Mouse (Mus musculus): ENCODE measurements around the gene Gm11060. TPM values are rescaled to one million over a fixed set of nuclear protein-coding genes. Genes with fewer than 3 reads are reported as not detected.
A peak's percentile ranks its signal among the peaks of the same experiment; 100 is the strongest.

Gene Gm11060
- polyA plus RNA-seq, 1 experiment from 2014 or later, result not detected

DNA sequence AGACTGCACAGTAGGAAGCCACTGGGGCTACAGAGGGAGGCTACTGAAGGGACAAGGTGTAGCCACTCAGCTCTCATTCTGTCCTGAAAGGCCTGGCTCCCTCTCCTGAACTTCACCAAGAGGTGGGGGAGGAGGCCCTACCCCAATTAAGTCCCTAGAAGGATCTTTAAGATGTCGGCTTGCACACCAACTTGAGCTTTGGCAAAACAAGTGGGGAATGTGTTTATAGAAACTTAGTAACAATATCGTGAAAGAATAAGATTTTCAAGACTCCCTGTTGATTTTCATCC is 39.9 kb downstream of the Gm11060 start:
- Histone ChIP-seq H3K27ac (ENCODE audit: low read length) (no peak overlapping the region), H3K9ac (ENCODE audit: low read depth, low read length) (no peak overlapping the region), H3K4me2 (ENCODE audit: low read depth, low read length) (no peak overlapping the region), H3K27me3 (replicated peaks; ENCODE audit: control insufficient read depth, insufficient read depth, low read length) (peaks cover 85% of the 10 kb centered on the region), H3K9me3 (ENCODE audit: control insufficient read depth, low read length) (no peaks in the 10 kb centered on the region), H3K4me1 (ENCODE audit: control insufficient read depth, insufficient read depth, low read length) (peaks cover 11% of the 10 kb centered on the region), H3K36me3 (ENCODE audit: control insufficient read depth, insufficient read depth, low read length) (no peaks in the 10 kb centered on the region), H3K4me3 (ENCODE audit: low read length) (no peak overlapping the region)
- no peak for ATAC-seq
- WGBS, result 15% methylated on average over 2 of the region's 2 CpGs

DNA sequence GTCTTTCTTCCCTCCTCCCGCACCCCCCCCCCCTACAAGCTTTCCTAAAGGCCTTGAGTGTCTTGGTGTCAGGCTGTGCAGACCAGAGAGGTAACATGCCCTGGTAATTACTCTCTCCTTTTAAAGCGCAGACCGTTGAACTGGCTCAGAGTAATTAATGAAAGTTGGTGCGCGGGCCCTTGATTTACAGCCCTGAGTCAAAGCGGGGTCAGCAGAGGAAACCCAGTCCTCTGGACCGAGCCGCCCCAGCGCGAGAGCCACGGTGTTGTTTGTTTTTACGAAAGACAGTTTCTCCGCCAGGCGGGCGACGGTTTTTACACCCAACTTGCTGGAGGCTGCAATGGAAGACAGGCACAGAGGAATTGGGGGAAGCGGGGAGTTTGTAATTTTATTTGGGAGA is 40.5 kb downstream of the Gm11060 start:
- H3K9ac ChIP-seq (ENCODE audit: low read depth, low read length), result no peak overlapping the region
- peaks cover 6% of the 10 kb centered on the region for H3K4me1 ChIP-seq (ENCODE audit: control insufficient read depth, insufficient read depth, low read length)
- H3K36me3 ChIP-seq (ENCODE audit: control insufficient read depth, insufficient read depth, low read length), result no peaks in the 10 kb centered on the region
- WGBS, result 3% methylated on average over 17 of the region's 17 CpGs
- H3K27me3 ChIP-seq (replicated peaks; ENCODE audit: control insufficient read depth, insufficient read depth, low read length), result peaks cover 85% of the 10 kb centered on the region
- no peak for ATAC-seq
- no peak overlapping the region for H3K4me2 ChIP-seq (ENCODE audit: low read depth, low read length)
- no peak overlapping the region for H3K4me3 ChIP-seq (ENCODE audit: low read length)
- no peaks in the 10 kb centered on the region for H3K9me3 ChIP-seq (ENCODE audit: control insufficient read depth, low read length)
- no peak overlapping the region for H3K27ac ChIP-seq (ENCODE audit: low read length)

DNA sequence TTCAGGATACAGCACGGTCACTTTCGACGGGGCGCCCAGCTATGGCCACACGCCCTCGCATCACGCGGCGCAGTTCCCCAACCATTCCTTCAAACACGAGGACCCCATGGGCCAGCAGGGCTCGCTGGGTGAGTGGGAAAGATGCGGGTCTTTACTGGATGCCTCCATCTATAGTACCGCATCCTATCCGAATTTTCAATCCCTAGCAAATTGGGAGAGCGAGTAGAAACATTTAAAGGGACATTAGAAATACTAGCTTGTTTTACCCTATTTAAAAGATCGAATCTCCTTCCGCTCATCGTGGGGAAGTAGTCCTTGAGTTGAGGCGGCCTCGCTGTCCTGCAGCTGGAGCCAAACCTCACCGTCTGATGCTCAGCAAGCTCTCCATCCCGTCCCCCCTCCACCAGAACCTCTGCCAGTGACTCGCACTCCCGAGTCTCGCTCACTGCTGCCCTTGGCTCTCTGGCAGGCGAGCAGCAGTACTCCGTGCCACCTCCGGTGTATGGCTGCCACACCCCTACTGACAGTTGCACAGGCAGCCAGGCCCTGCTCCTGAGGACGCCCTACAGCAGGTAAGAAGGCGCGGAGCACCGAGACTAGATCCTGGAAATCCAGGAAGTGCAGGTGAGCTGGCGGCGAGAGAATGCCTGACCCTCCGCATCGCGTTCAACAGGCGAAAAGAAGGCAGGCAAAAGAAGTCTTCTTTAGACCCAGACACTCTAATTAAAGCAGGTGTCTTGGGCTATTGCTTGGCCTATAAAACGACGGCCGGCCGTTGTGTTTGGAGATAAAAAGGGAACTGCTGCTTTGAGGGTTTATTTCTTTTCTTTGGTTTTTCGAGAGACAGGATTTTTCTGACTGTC is 41.3 kb downstream of the Gm11060 start:
- Histone ChIP-seq H3K4me1 (ENCODE audit: control insufficient read depth, insufficient read depth, low read length) (no peaks in the 10 kb centered on the region; the same call in 1 of the 2 replicates), H3K27ac (ENCODE audit: low read length) (no peak overlapping the region), H3K9ac (ENCODE audit: low read depth, low read length) (no peak overlapping the region), H3K36me3 (ENCODE audit: control insufficient read depth, insufficient read depth, low read length) (no peaks in the 10 kb centered on the region), H3K4me3 (ENCODE audit: low read length) (0 out of 2 replicates have a peak overlapping the region, but pooled peaks have one; percentile 4), H3K4me2 (ENCODE audit: low read depth, low read length) (0 out of 2 replicates have a peak overlapping the region, but pooled peaks have one; percentile 7), H3K27me3 (replicated peaks; ENCODE audit: control insufficient read depth, insufficient read depth, low read length) (peaks cover 80% of the 10 kb centered on the region), H3K9me3 (ENCODE audit: control insufficient read depth, low read length) (no peaks in the 10 kb centered on the region)
- peak; percentile 54; the same call in 1 of the 2 replicates for ATAC-seq
- WGBS, result 6% methylated on average over 43 of the region's 43 CpGs

DNA sequence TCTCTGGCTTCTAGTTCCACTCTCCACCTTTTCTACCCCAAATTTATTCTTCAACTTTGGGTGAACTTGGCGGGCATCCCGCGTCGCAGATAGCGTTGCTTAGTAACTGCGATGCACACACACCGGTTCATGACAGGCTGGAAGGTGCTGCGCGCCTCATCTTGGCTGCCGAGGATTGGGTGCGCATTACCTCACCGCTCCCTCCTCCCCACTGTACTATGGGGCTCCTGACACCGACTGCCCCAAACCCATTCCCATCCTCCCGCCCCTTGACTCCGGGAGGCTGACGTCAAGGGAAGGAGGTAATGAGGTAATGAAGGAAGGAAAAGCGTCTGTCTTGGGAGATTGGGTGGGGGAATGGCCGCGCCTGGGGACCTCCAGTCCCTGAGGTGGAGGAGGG is 42.5 kb downstream of the Gm11060 start:
- Histone ChIP-seq H3K36me3 (ENCODE audit: control insufficient read depth, insufficient read depth, low read length) (no peaks in the 10 kb centered on the region), H3K9me3 (ENCODE audit: control insufficient read depth, low read length) (no peaks in the 10 kb centered on the region), H3K9ac (ENCODE audit: low read depth, low read length) (no peak overlapping the region), H3K4me2 (ENCODE audit: low read depth, low read length) (no peak overlapping the region), H3K27me3 (replicated peaks; ENCODE audit: control insufficient read depth, insufficient read depth, low read length) (peaks cover 70% of the 10 kb centered on the region), H3K27ac (ENCODE audit: low read length) (no peak overlapping the region), H3K4me3 (ENCODE audit: low read length) (no peak overlapping the region), H3K4me1 (ENCODE audit: control insufficient read depth, insufficient read depth, low read length) (no peaks in the 10 kb centered on the region)
- WGBS, result 2% methylated on average over 19 of the region's 19 CpGs
- ATAC-seq, result peak; percentile 74

DNA sequence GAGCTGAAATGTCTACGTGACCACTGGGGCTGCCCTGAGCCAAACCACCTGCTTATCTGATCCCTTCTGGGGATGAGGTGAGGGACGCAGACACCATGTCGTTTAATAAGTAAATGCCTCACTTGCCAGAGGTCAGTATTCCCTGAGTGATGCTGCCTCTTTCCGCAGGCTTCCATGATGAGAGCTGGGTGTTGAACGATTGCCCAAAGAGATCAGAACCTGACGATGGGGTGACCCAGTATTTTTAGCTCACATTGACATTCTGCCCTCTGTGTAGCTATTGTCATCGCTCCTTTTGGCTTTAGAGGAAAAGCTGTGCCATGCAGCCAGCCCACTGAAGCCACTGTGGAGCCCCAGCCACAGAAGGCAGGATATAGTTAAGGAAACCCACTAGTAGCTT is 47.7 kb downstream of the Gm11060 start:
- H3K4me3 ChIP-seq (ENCODE audit: low read length), result no peak overlapping the region
- H3K9me3 ChIP-seq (ENCODE audit: control insufficient read depth, low read length), result no peaks in the 10 kb centered on the region
- ATAC-seq, result no peak
- H3K36me3 ChIP-seq (ENCODE audit: control insufficient read depth, insufficient read depth, low read length), result no peaks in the 10 kb centered on the region
- 64% methylated on average over 7 of the region's 7 CpGs for WGBS
- no peaks in the 10 kb centered on the region; the same call in 1 of the 2 replicates for H3K4me1 ChIP-seq (ENCODE audit: control insufficient read depth, insufficient read depth, low read length)
- no peak overlapping the region for H3K9ac ChIP-seq (ENCODE audit: low read depth, low read length)
- no peak overlapping the region for H3K27ac ChIP-seq (ENCODE audit: low read length)
- no peak overlapping the region for H3K4me2 ChIP-seq (ENCODE audit: low read depth, low read length)
- peaks cover 31% of the 10 kb centered on the region for H3K27me3 ChIP-seq (replicated peaks; ENCODE audit: control insufficient read depth, insufficient read depth, low read length)

DNA sequence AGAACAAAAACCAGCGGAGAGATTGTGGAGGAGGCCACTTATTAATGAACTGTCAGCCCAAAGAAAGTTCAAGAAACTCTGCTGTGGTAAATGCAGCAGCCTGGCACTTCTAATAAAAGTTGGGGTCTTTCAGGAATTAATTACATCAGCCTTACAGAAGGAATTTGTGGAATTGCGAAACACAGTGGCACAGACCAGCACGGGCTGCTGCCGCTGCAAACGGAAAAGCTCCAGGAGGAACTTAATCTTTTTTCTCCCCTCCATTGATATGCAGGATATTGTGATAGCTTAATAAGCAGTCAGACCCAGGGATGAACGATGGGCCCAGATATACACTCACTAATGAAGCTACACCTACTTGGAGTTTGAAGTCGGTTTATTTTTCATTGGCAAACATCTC is 49.6 kb downstream of the Gm11060 start:
- no peaks in the 10 kb centered on the region; the same call in 1 of the 2 replicates for H3K4me1 ChIP-seq (ENCODE audit: control insufficient read depth, insufficient read depth, low read length)
- peaks cover 18% of the 10 kb centered on the region for H3K27me3 ChIP-seq (replicated peaks; ENCODE audit: control insufficient read depth, insufficient read depth, low read length)
- no peak overlapping the region for H3K4me3 ChIP-seq (ENCODE audit: low read length)
- H3K4me2 ChIP-seq (ENCODE audit: low read depth, low read length), result no peak overlapping the region
- H3K9me3 ChIP-seq (ENCODE audit: control insufficient read depth, low read length), result no peaks in the 10 kb centered on the region
- 45% methylated on average over 7 of the region's 7 CpGs for WGBS
- no peaks in the 10 kb centered on the region for H3K36me3 ChIP-seq (ENCODE audit: control insufficient read depth, insufficient read depth, low read length)
- no peak overlapping the region for H3K27ac ChIP-seq (ENCODE audit: low read length)
- ATAC-seq, result no peak
- no peak overlapping the region for H3K9ac ChIP-seq (ENCODE audit: low read depth, low read length)

Other genes with a start within 250 kb of the Gm11060 start
- gene Prrg4, start 242.1 kb upstream of the Gm11060 start, polyA plus RNA-seq (2015; fragmentation: Nextera tagmentation; extraction: Ambion mirVana), result 1.8 and 2.2 TPM in 2 replicates
- gene Ccdc73, start 224.2 kb upstream of the Gm11060 start, polyA plus RNA-seq (2015; fragmentation: Nextera tagmentation; extraction: Ambion mirVana), result 4.4 and 6.0 TPM in 2 replicates
- gene Eif3m, start 74.9 kb upstream of the Gm11060 start, polyA plus RNA-seq (2015; fragmentation: Nextera tagmentation; extraction: Ambion mirVana), result 199 and 227 TPM in 2 replicates
- gene Wt1, start 34.5 kb downstream of the Gm11060 start, polyA plus RNA-seq (2015; fragmentation: Nextera tagmentation; extraction: Ambion mirVana), result 8.1 and 10.0 TPM in 2 replicates
- gene Them7, start 132.3 kb downstream of the Gm11060 start, polyA plus RNA-seq (2015; fragmentation: Nextera tagmentation; extraction: Ambion mirVana), result 1.4 and 1.8 TPM in 2 replicates